Mouse (Mus musculus): ENCODE measurements around the gene Kcnh3. TPM values are rescaled to one million over a fixed set of nuclear protein-coding genes. Genes with fewer than 3 reads are reported as not detected.

The Kcnh3 gene
- polyA plus RNA-seq, 1 experiment, result 3.0 TPM

- 52% methylated on average over 10 of the region's 10 CpGs for WGBS
- H3K27ac ChIP-seq (ENCODE audit: insufficient read depth, low read depth, low read length), result no peak overlapping the region
- TF ChIP-seq CTCF (IDR thresholded peaks at IDR 0.05; ENCODE audit: extremely low read depth, insufficient read length, insufficient replicate concordance, low read depth, low read length) (0 out of 2 replicates have a peak, but pooled peaks have one; percentile 22), POLR2A (IDR thresholded peaks at IDR 0.05; ENCODE audit: low read depth, low read length) (no peak)
- H3K4me1 ChIP-seq (ENCODE audit: control insufficient read depth, insufficient read depth, insufficient read length, low read length), result peaks cover 12% of the 10 kb centered on the region; the same call in 1 of the 2 replicates
- no peak overlapping the region for H3K4me3 ChIP-seq (ENCODE audit: low read depth, low read length)
- H3K36me3 ChIP-seq (ENCODE audit: control insufficient read depth, insufficient read depth, low read length), result no peaks in the 10 kb centered on the region
- no peaks in the 10 kb centered on the region for H3K27me3 ChIP-seq (ENCODE audit: control insufficient read depth, insufficient read depth, low read length)
Observed at GRCm38 (mm10) chr15:99283456-99283855, 58.8 kb downstream of the Kcnh3 start.

GRCm38 (mm10) chr15:99284527-99285188 is 60.0 kb downstream of the Kcnh3 start:
- peaks cover 12% of the 10 kb centered on the region; the same call in 1 of the 2 replicates for H3K4me1 ChIP-seq (ENCODE audit: control insufficient read depth, insufficient read depth, insufficient read length, low read length)
- H3K4me3 ChIP-seq (ENCODE audit: low read depth, low read length), result no peak overlapping the region
- H3K27ac ChIP-seq (ENCODE audit: insufficient read depth, low read depth, low read length), result no peak overlapping the region
- WGBS, result 11% methylated on average over 14 of the region's 14 CpGs
- TF ChIP-seq CTCF (IDR thresholded peaks at IDR 0.05; ENCODE audit: extremely low read depth, insufficient read length, insufficient replicate concordance, low read depth, low read length) (no peak), POLR2A (IDR thresholded peaks at IDR 0.05; ENCODE audit: low read depth, low read length) (no peak)
- no peaks in the 10 kb centered on the region for H3K27me3 ChIP-seq (ENCODE audit: control insufficient read depth, insufficient read depth, low read length)
- H3K36me3 ChIP-seq (ENCODE audit: control insufficient read depth, insufficient read depth, low read length), result no peaks in the 10 kb centered on the region

- WGBS, result 45% methylated on average over 8 of the region's 8 CpGs
- Histone ChIP-seq H3K27me3 (ENCODE audit: control insufficient read depth, insufficient read depth, low read length) (no peaks in the 10 kb centered on the region), H3K4me1 (ENCODE audit: control insufficient read depth, insufficient read depth, insufficient read length, low read length) (peaks cover 12% of the 10 kb centered on the region; the same call in 1 of the 2 replicates), H3K36me3 (ENCODE audit: control insufficient read depth, insufficient read depth, low read length) (no peaks in the 10 kb centered on the region), H3K27ac (ENCODE audit: insufficient read depth, low read depth, low read length) (no peak overlapping the region), H3K4me3 (ENCODE audit: low read depth, low read length) (no peak overlapping the region)
- no peak for TF ChIP-seq POLR2A (IDR thresholded peaks at IDR 0.05; ENCODE audit: low read depth, low read length)
- TF ChIP-seq CTCF (IDR thresholded peaks at IDR 0.05; ENCODE audit: extremely low read depth, insufficient read length, insufficient replicate concordance, low read depth, low read length), result no peak
Observed at GRCm38 (mm10) chr15:99285189-99285535, 60.5 kb downstream of the Kcnh3 start.

GRCm38 (mm10) chr15:99290586-99290985 is 65.9 kb downstream of the Kcnh3 start:
- Histone ChIP-seq H3K4me3 (ENCODE audit: low read depth, low read length) (no peak overlapping the region), H3K27ac (ENCODE audit: insufficient read depth, low read depth, low read length) (no peak overlapping the region), H3K36me3 (ENCODE audit: control insufficient read depth, insufficient read depth, low read length) (no peaks in the 10 kb centered on the region), H3K4me1 (ENCODE audit: control insufficient read depth, insufficient read depth, insufficient read length, low read length) (no peaks in the 10 kb centered on the region), H3K27me3 (ENCODE audit: control insufficient read depth, insufficient read depth, low read length) (no peaks in the 10 kb centered on the region)
- WGBS, result 72% methylated on average over 11 of the region's 11 CpGs
- no peak for TF ChIP-seq POLR2A (IDR thresholded peaks at IDR 0.05; ENCODE audit: low read depth, low read length)
- TF ChIP-seq CTCF (IDR thresholded peaks at IDR 0.05; ENCODE audit: extremely low read depth, insufficient read length, insufficient replicate concordance, low read depth, low read length), result no peak

Other genes with a start within 250 kb of the Kcnh3 start
- 252 and 382 TPM in 2 replicates for gene Tuba1c, start 195.0 kb upstream of the Kcnh3 start, polyA plus RNA-seq (2012; rRNA removed)
- 4.6 and 4.8 TPM in 2 replicates for gene Prph, start 169.7 kb upstream of the Kcnh3 start, polyA plus RNA-seq (2012; rRNA removed)
- 5.3 and 9.0 TPM in 2 replicates for gene Troap, start 150.3 kb upstream of the Kcnh3 start, polyA plus RNA-seq (2012; rRNA removed)
- gene C1ql4, start 137.0 kb upstream of the Kcnh3 start, polyA plus RNA-seq (2012; rRNA removed), result not detected in 2 replicates
- gene Dnajc22, start 131.7 kb upstream of the Kcnh3 start, polyA plus RNA-seq (2012; rRNA removed), result 24.6 and 43.2 TPM in 2 replicates
- gene Spats2, start 98.9 kb upstream of the Kcnh3 start, polyA plus RNA-seq (2012; rRNA removed), result 1.6 and 3.9 TPM in 2 replicates
- 46.5 and 96.6 TPM in 2 replicates for gene Mcrs1, start 27.1 kb downstream of the Kcnh3 start, polyA plus RNA-seq (2012; rRNA removed)
- 14.4 and 20.8 TPM in 2 replicates for gene Prpf40b, start 70.2 kb downstream of the Kcnh3 start, polyA plus RNA-seq (2012; rRNA removed)
- gene Fam186b, start 71.0 kb downstream of the Kcnh3 start, polyA plus RNA-seq (2012; rRNA removed), result not detected in 2 replicates
- 4.2 and 8.2 TPM in 2 replicates for gene Fmnl3, start 145.6 kb downstream of the Kcnh3 start, polyA plus RNA-seq (2012; rRNA removed)
- gene Tmbim6, start 168.0 kb downstream of the Kcnh3 start, polyA plus RNA-seq (2012; rRNA removed), result 672 and 1,662 TPM in 2 replicates
- gene Nckap5l, start 232.9 kb downstream of the Kcnh3 start, polyA plus RNA-seq (2012; rRNA removed), result 1.8 and 3.1 TPM in 2 replicates
- 2.7 and 5.2 TPM in 2 replicates for gene Bcdin3d, start 249.9 kb downstream of the Kcnh3 start, polyA plus RNA-seq (2012; rRNA removed)